Mouse (Mus musculus): ENCODE results near the gene Enox1.

Gene Enox1

GRCm38 (mm10) chr14:77196246-77196645 is 39.7 kb downstream of the Enox1 start:
- no peak for DNase-seq (ENCODE audit: low spot score)

- DNase-seq (ENCODE audit: low spot score): no peak
Observed at GRCm38 (mm10) chr14:77197414-77197915, 40.9 kb downstream of the Enox1 start.

GRCm38 (mm10) chr14:77210889-77211288 is 54.3 kb downstream of the Enox1 start:
- DNase-seq (ENCODE audit: low spot score): no peak

DNA sequence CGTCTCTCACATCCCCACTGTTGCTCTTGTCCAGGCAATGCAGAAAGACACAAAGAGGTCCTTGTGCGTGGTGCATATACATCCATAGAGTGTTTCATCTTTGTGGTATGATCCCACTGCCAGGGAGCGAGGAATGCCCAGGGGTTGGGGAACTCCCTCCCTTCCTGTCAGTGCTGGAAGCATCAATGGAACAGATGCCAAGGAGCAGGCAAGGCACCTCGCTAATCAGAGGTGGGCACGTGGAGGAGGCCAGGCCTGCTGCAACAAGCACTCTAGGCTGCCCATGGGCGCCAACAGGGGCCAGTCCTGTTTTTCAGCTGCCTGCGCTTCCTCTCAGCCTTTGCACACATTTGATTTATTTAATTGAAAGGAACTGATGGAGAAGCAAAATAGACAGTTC is 56.6 kb downstream of the Enox1 start:
- no peak for DNase-seq (ENCODE audit: low spot score)

- DNase-seq (ENCODE audit: low spot score): no peak
Observed at GRCm38 (mm10) chr14:77214848-77215247, 58.3 kb downstream of the Enox1 start.

DNA sequence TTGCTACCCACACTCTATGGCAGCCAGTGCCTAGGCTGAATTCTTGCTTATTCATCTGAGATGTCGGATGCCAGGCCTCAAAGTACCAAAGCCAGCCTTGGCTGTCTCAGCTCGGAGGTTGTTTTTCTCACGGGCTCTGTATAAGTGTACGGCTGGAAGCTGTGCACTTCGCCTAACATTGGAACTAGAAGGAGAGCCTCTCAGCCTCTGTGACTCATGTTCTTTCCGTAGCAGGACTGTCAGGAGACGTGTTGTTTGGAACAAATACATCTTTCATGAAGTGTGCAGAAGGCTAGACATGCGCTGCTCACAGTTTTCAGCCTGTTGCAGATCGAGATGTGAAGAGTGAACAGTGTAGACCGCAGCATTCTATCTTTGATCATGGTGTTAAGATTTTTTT is 68.8 kb downstream of the Enox1 start:
- no peak for DNase-seq (ENCODE audit: low spot score)

DNA sequence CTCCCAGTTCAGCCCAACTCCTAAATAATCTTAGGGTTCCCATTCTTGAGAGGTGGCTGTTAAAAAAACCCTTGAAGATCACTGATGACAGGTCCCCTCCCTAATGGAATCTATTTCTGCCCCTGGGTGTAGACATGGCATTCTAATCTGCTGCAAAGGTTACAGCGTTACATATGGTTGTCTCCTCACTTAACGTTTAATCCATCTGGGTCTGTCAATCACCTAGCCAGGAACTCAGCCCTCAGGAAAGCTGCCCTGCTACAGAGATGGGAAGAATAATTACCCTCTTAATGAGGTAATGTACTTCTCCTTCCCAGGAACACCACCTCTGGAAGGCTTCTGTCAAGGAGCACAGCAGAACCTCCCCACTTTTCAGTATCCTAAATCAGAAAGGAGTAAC is 82.2 kb downstream of the Enox1 start:
- no peak for DNase-seq (ENCODE audit: low spot score)

DNA sequence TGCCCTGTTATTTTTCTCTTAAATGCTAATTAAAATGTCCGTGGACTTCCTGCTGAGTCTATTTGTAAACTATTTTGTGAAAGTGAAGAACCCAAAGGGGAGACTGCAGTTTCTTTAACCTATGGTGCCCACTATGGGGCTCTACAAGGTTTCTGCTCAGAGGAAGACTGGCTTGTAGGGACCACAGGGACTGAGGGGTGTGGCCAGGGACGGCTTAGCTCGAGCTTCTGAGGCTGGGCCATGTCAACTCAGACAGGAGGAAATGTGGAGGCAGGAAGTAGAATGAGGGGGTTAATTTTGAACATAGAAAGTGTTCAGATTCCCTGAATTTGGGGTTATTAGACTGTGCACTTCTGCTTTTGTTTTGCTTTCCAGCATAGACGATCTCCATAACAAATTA is 82.8 kb downstream of the Enox1 start:
- DNase-seq (ENCODE audit: low spot score): no peak

DNA sequence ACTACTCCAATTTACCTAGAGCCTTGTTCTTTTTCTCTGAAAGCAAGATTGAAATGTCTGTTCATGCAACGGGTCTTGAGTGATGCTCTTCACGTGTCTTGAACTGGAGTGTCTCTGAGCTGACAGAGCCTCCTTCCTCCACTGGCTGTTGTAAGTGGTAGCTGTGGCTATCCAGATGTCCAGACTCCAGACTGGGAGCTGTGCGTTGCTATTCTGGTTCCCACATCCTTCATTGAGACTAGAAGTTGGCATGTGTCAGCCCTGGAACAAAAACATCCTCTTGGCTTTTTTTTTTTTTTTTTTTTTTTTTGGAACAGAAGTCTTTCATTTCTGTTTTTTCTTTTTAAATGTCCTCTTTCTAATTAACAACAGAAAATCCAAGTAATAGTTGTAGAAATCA is 90.4 kb downstream of the Enox1 start:
- no peak for DNase-seq (ENCODE audit: low spot score)

- no peak for DNase-seq (ENCODE audit: low spot score)
Observed at GRCm38 (mm10) chr14:77248426-77248825, 91.9 kb downstream of the Enox1 start.

DNA sequence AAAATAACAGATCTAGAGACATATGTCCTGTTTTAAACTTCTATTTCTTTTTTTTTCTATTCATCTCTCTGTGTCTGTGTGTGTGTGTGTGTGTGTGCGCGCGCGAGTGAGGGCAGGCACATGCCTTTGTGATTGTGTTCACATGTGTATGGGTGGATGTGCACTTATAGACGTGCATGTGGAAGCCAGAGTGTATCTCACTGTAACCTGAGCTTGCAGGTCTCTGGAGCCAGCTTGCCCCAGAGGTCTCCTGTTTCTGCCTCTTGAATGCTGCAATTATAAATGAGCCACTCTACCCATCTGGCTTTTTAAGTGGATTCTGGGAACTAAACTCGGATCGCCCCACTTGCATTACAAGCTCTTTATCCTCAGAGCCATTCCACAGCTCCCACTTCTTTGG is 92.4 kb downstream of the Enox1 start:
- DNase-seq (ENCODE audit: low spot score): no peak

GRCm38 (mm10) chr14:77250652-77251238 is 94.2 kb downstream of the Enox1 start:
- DNase-seq (ENCODE audit: low spot score): no peak

GRCm38 (mm10) chr14:77255201-77255600 is 98.6 kb downstream of the Enox1 start:
- DNase-seq (ENCODE audit: low spot score): no peak

- no peak for DNase-seq (ENCODE audit: low spot score)
Observed at GRCm38 (mm10) chr14:77255711-77256110, 99.1 kb downstream of the Enox1 start.

DNA sequence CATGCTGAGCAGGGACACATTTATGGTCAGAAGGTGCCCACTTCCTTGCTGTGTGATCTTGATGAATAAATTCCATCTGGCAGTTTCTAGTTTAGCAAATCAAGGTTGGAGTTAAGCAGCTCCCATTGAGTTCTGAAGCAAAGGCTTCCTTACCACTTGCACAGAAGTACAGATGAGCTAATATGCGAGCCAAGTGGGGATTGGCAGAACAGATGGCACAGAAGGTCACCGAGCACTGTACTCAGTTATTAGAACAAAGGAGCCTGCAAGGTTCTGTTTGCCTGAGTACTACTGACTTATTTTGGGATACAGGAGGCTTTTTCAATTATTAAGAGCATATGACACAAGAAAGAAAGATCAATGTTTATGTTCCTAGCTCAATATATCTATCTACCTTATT is 100.4 kb downstream of the Enox1 start:
- DNase-seq (ENCODE audit: low spot score): no peak

- DNase-seq (ENCODE audit: low spot score): no peak
Observed at GRCm38 (mm10) chr14:77257461-77257860, 100.9 kb downstream of the Enox1 start.

DNA sequence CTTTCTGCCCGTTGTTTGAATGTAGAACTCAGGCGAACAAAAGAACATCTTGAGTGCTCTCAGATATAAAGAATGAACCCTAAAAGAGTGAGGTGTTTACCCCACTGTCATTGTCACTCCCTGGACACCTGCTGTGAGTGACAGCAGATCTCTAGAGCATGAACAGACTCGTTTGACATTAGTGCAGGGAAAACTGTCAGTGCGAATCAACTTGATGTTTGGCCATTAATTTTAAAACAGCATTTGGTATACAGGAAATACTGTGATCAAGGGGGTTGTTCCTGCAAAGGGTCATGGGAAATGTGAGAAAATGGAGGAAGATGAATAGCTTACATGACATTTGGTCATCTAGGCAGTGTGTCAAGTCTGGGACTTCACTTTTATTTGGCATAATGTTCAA is 101.6 kb downstream of the Enox1 start:
- DNase-seq (ENCODE audit: low spot score): no peak

DNA sequence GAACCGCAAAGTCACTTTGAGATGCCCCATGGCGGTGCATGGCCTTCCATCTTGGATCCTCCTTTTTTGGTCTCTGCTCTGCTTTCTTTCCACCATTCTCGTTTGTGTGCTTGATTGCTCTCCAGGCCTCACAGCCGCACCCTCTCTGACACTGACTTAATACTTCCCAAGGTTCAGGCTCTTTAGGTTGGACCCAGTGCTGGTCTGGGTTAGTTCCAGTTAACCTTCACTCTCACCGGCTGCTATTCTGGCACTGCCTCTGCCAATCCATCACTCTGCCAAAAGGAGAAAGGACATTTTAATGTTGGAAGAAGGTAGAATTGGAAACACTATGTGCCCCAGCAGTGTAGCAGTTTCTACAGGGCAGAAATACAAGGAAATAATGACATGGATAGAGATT is 103.1 kb downstream of the Enox1 start:
- no peak for DNase-seq (ENCODE audit: low spot score)

DNA sequence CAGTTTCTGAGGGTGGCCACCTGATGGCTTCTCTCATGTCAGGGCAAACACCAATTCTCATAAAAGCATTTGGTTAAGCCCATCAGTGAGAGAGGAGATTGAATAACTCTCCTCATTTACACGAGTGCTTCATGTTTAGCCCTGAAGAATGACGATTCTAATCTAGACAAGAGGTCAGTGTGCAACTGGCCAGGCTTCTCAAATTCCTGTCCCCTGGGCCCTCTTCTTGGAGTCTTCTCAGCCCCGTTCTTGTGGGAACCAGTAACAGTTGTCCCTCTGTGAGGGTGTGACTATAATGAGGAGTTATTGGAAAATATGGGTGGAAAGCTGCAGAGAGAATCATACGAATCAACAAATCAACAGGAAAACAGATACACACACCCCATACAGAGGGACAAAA is 103.5 kb downstream of the Enox1 start:
- DNase-seq (ENCODE audit: low spot score): no peak

DNA sequence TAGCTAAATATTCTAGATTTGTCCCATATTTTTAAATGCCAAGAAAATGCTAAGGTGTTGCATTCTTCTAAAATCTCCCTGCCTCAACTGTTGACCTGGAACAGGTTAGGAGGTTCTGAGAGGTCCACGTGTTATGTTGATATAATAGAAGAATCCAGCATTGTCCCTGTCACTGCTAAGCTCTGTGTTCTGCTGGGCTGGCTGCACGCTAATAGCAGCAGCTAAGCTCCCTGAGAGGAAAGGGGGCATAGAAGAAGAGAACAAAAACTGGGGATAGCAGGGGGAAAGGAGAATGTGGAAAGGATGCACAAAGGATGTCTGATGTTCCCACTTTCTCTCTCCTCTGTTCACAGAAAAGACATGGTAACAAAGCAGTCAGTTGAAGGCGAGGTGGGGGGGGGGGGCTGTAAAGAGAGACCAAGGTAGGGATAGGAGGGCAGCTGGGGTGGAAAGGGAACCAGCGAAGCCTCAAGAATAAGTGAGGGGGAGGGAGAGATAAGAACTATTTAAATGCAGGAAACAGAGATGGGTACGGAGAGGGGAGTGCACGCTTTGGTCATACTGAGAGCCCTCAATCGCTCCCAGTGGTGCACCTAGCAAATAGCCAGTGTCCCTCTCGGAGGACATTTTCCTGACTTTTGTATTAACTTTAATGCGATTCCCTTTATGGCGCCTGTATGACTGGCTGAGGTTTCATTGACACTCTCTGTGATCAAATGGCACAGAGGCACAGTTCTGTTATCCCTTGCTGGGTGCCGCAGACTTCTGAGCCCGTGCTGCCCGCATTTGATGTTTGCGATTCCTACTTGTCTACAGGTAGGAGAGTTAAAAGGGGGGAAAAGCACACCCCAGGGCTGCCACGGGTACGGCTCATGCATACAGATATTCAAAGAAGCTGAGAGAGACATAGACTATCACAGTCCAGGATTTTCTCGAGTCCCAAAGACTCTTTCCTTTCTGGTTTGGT is 110.5 kb downstream of the Enox1 start:
- DNase-seq (ENCODE audit: low spot score): no peak

- no peak for DNase-seq (ENCODE audit: low spot score)
Observed at GRCm38 (mm10) chr14:77272248-77272930, 115.8 kb downstream of the Enox1 start.

GRCm38 (mm10) chr14:77272931-77273446 is 116.4 kb downstream of the Enox1 start:
- no peak for DNase-seq (ENCODE audit: low spot score)

GRCm38 (mm10) chr14:77273721-77274120 is 117.2 kb downstream of the Enox1 start:
- no peak for DNase-seq (ENCODE audit: low spot score)

Measured in testis, postnatal 14 days (tissue).